Mouse (Mus musculus) cerebral cortex, adult 2 months (tissue): ENCODE data around the gene Pitx1.

Experiments used
- whole genome bisulfite sequencing: fragments of 180-500 bp; shearing (Covaris S2); methylation state at CpG from one replicate; pipeline ENCODE4 v1.1.7; 2018; 5-methylcytosine and 5-hydroxymethylcytosine counted together

Gene Pitx1

GRCm38 (mm10) chr13:55830833-55831721, 4.9 kb downstream of the Pitx1 start:
- WGBS, result 1% methylated on average over 57 of the region's 82 CpGs

DNA sequence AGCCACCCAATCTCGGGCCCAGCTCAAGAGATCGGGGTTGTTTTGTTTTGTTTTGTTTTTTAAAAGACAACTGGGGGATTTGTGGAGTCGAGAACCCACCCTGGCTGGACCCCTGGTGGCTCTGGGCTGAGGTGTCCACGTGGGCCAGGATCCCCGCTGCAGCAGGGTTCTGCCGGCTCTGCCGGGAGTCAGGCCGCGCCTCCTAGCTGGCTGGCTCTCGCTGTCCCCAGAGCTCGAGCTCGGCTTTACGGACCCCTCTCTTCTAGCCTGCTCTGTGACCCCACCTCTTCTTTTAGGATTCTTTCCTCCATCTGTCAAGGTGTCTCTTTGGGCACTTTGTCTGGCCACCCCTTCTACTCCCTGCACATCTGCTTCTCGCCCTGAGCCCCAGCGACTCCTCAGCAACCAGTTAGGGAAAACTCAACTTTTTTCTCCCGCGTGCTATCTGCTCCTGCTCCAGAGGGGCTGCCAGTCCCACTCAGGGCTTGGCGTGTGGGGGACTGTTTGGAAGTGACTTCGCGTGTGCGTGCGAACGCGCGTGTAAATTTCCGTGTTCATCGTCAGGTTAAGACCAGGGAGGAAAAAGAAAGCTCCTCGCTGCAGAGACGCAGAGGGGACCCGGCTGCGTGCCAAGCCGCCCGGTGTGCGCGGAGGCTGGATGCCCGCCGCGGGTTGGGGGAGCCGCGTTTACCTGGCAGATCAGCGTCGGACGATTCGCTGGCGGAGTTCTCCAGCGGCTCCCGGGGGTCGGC, 5.7 kb downstream of the Pitx1 start:
- WGBS, result 1% methylated on average over 46 of the region's 48 CpGs

- WGBS, result 9% methylated on average over 12 of the region's 12 CpGs
These were observed 6.9 kb downstream of the Pitx1 start for GRCm38 (mm10) chr13:55829018-55829655.

- 3% methylated on average over 50 of the region's 50 CpGs for WGBS
These were observed 7.6 kb downstream of the Pitx1 start for GRCm38 (mm10) chr13:55828141-55829017.

DNA sequence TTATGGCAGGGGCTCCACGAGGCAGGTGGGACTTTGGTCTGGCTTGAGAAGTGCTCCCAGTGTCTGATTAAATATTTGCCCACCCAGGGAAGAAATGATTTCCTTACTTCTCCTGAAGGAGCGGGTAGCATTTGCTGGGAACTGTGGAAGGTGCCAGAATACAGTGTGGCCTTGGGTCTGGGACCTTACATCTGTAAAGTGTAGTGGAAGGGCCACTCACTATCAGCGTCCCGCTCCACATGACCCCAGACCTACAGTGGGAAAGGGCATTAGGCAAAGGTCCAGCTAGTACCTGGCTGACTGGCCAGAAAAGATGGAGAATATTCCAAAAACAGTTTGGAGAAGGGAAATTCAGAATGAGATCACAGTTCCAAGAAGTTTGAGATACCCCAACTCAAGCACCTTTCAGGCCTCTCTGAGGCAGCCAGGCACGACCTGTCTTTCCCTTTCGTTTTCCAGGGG, 8.3 kb downstream of the Pitx1 start:
- 6% methylated on average over 6 of the region's 6 CpGs for WGBS

- 8% methylated on average over 13 of the region's 13 CpGs for WGBS
These were observed 9.0 kb downstream of the Pitx1 start for GRCm38 (mm10) chr13:55826796-55827678.

DNA sequence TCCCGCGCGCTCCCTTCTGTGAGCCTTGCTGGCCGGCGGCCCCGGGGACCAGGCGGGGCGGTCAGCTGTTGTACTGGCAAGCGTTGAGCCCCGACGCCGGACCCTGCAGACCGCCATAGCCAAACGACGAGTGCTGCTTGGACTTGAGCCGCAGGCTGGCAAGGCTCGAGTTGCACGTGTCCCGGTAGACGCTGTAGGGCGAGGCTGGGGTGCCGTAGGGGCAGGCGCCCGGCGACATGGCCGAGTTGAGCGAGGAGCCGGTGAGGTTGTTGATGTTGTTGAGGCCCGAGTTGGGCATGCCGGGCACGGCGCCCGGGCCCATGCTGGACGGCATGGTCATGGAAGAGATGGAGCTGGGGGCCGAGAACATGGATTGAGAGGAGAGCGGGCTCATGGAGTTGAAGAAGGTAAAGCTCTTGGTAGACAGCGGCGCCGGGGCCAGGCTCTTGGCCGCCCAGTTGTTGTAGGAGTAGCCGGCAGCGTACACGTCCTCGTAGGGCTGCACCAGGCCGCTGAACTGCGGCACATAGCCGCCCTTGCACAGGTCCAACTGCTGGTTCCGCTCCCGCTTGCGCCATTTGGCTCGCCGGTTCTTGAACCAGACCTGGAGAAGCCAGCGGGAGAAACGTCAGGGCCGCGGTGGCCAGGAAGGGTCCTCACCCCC, 9.9 kb downstream of the Pitx1 start:
- WGBS, result 2% methylated on average over 56 of the region's 56 CpGs

DNA sequence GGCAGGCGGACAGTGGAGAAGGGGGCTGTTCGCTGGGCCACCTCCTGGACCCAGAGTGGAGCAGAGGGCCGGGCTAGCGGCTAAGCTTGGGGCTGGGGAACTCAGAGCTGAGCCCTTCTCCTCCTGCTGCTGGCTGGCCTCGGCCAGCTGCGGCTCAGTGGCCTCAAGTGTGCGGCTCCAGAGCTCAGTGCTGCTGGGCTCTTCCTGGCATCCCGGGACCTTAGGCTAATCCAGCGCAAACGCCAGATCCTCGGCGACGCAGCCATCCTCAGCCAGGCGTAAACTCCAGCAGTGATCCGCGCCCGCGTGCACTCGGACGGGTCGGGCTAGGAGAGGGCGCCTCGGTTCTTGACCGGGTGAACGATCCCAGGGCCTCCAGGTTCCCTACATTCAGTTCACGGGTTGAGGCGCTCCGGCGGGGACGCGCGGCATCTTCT, 10.7 kb downstream of the Pitx1 start:
- WGBS, result 3% methylated on average over 32 of the region's 32 CpGs

GRCm38 (mm10) chr13:55824151-55824945, 11.6 kb downstream of the Pitx1 start:
- WGBS, result 33% methylated on average over 10 of the region's 10 CpGs

GRCm38 (mm10) chr13:55822499-55822898, 13.5 kb downstream of the Pitx1 start:
- 72% methylated on average over 5 of the region's 5 CpGs for WGBS

DNA sequence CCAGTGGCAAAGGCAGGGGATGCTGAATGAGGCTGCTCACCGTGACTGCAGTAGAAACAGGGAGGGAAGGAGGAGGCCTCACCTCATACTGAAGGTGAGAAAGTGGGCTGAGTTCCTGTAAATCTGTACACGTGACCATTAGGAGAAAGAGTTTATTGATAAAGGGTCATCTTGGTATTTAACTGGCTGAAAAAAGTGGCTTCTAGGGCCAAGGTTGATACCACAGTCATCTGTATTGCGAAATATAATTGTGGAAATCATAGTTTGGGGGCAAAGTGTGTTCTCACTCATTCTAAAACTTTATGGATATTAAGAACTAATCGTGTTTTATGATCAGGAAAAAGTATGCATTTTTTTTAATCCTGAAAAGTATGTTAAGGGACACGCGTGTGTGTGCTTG, 21.2 kb downstream of the Pitx1 start:
- 94% methylated on average over 6 of the region's 6 CpGs for WGBS

DNA sequence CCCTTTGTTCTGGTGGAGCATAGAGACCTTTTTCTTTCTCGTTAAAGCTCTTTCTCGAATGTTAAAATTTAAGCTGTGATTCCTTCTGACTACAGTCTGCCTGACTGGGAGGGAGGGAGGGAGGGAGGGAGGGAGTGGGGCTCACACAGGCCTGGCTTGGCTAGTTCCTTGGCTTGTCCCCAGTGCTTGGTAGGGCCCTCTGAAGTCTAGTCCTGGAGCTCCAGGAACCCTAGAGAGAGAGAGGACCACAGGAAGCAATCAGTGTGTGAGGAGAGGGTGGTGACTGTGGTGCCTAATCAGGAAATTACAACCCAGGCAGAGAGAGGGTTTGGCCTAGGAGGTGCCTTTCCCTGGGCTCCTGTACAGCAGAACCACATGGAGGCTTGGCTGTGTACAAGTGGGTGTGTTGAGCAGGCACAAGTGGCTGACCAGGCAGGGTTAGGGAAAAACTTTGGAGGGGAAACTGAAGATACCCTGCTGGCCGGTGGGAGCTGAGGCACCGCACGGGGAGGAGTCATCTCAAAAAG, 22.4 kb downstream of the Pitx1 start:
- 66% methylated on average over 5 of the region's 5 CpGs for WGBS

GRCm38 (mm10) chr13:55810947-55811346, 25.0 kb downstream of the Pitx1 start:
- WGBS, result 67% methylated on average over 5 of the region's 5 CpGs

- 97% methylated on average over 10 of the region's 10 CpGs for WGBS
These were observed 26.3 kb downstream of the Pitx1 start for GRCm38 (mm10) chr13:55809707-55810106.

DNA sequence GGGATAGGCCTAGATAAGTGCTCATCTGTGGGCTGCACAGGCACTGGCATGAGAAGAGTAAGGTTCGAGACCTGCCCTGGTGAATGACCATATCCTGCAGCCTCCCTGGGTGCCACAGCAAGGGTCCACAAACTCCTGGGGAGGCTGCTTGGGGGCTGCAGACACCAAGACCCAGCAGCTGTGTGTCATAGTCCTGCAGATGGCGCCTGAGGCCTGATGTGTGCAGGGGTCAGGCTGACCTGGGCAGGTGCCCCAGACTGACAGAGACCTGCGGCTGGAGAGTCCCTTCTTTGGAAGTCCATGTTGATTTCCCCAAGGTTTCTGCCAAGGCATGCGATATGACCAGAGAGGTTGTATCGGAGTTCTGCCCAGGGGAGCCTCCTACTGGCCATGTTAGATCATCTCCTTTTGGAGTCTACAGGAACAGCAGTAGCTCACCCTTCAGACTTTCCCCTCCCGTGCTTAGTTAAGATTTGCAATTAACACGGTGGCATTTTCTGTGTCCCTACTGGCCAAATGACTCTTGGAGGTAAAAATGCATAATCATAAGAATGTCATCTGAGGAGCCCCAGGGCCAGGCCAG, 26.9 kb downstream of the Pitx1 start:
- WGBS, result 84% methylated on average over 7 of the region's 7 CpGs

DNA sequence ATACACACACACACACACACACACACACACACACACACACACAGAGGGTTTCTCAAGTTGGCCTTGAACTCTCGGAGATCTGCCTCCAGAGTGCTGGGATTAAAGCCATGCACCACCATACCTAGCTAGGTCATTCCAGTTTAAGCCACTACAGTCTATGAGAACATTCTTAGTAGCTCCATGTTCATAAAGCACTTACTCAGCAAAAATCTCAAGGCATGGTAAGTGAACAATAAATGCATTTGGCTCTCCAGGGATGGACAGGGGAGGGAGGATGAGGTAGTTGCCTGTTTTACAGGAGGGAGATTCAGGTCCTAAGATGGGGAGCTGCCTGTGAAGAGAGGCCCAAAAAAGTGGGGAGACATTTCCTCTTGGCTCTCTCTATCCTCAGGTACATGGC, 32.0 kb downstream of the Pitx1 start:
- WGBS, result 95% methylated on average over 1 of the region's 1 CpGs

DNA sequence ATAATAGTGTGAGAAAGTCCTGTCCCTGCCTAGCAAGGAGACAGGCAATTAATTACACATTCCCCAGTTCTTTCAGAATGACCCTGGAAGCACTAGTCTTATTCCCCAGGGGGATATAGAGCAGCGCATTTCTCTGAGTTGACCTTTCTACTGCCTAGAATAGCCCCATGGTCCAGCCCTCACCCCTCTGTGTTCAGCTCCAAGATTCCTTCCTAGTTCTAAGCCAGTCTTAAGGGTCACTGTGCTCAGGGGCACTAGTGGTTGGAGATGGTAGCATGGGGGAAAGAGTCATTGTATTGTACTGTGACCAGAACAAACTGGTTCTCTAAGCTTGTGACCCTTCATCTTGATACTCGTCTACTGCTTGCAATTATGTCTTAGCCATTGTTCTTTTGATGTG, 34.7 kb downstream of the Pitx1 start:
- WGBS, result 81% methylated on average over 2 of the region's 2 CpGs

DNA sequence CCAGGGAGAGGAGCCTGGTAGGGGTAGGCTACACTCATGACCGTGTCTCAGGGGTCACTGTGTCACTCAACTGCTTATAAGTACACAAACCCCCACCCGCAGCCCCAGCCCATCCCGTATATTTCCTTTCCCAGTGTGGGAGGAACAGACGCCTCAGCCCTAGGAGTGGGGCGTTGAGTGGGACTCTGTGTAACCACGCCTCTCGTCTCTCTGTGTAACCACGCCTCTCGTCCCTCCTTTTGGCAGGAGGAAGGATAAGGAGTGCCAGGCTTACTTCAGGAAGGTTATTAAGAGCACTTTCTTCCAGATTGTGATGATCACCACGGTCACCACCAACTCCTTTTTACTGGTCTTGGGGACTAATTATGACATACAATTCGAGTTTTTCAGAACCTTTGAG, 49.9 kb downstream of the Pitx1 start:
- 75% methylated on average over 11 of the region's 11 CpGs for WGBS
